Mouse (Mus musculus): ENCODE measurements around the gene Ptger4. TPM values are rescaled to one million over a fixed set of nuclear protein-coding genes. Genes with fewer than 3 reads are reported as not detected.
A peak's percentile ranks its signal among the peaks of the same experiment; 100 is the strongest.

Gene Ptger4
- polyA plus RNA-seq, 1 experiment from 2014 or later, result 2.1 TPM

- H3K4me1 ChIP-seq, result peaks cover 10% of the 10 kb centered on the region; the same call in 1 of the 2 replicates
- H3K4me3 ChIP-seq, result no peak overlapping the region
- 83% methylated on average over 1 of the region's 1 CpGs for WGBS
- no peak for ATAC-seq (ENCODE audit: borderline replicate concordance, extremely low read depth, low FRiP score, low TSS enrichment)
- H3K9ac ChIP-seq, result no peak overlapping the region
- no peak overlapping the region for H3K27ac ChIP-seq
- H3K36me3 ChIP-seq, result peaks cover 14% of the 10 kb centered on the region
- H3K27me3 ChIP-seq, result no peaks in the 10 kb centered on the region
- no peak overlapping the region for H3K4me2 ChIP-seq
- no peaks in the 10 kb centered on the region for H3K9me3 ChIP-seq
Measured at GRCm38 (mm10) chr15:5188029-5188428, 56.0 kb downstream of the Ptger4 start.

GRCm38 (mm10) chr15:5187116-5187515, 56.9 kb downstream of the Ptger4 start:
- H3K27me3 ChIP-seq, result no peaks in the 10 kb centered on the region
- no peak overlapping the region for H3K9ac ChIP-seq
- peaks cover 10% of the 10 kb centered on the region; the same call in 1 of the 2 replicates for H3K4me1 ChIP-seq
- 43% methylated on average over 4 of the region's 4 CpGs for whole genome bisulfite sequencing
- no peak for ATAC-seq (ENCODE audit: borderline replicate concordance, extremely low read depth, low FRiP score, low TSS enrichment)
- no peak overlapping the region for H3K27ac ChIP-seq
- H3K36me3 ChIP-seq, result peaks cover 14% of the 10 kb centered on the region
- H3K4me3 ChIP-seq, result no peak overlapping the region
- no peaks in the 10 kb centered on the region for H3K9me3 ChIP-seq
- no peak overlapping the region for H3K4me2 ChIP-seq

- ATAC-seq (ENCODE audit: borderline replicate concordance, extremely low read depth, low FRiP score, low TSS enrichment), result no peak
- WGBS, result 33% methylated on average over 10 of the region's 10 CpGs
- H3K4me3 ChIP-seq, result peak overlapping the region; percentile 97
- H3K9me3 ChIP-seq, result no peaks in the 10 kb centered on the region
- peak overlapping the region; percentile 91 for H3K9ac ChIP-seq
- H3K36me3 ChIP-seq, result peaks cover 9% of the 10 kb centered on the region
- H3K27ac ChIP-seq, result 0 out of 2 replicates have a peak overlapping the region, but pooled peaks have one; percentile 92
- no peaks in the 10 kb centered on the region for H3K27me3 ChIP-seq
- peaks cover 10% of the 10 kb centered on the region; the same call in 1 of the 2 replicates for H3K4me1 ChIP-seq
- H3K4me2 ChIP-seq, result peak overlapping the region; percentile 68
Measured at GRCm38 (mm10) chr15:5186293-5186675, 57.7 kb downstream of the Ptger4 start.

GRCm38 (mm10) chr15:5185366-5186292, 58.4 kb downstream of the Ptger4 start, which contains the start of gene Ttc33:
TSS of gene Ttc33 (plus strand) at chr15:5185525.
- Histone ChIP-seq H3K4me3 (peak within 1 kb of the TSS; percentile 97), H3K4me2 (peak within 1 kb of the TSS; percentile 68), H3K9me3 (no peaks in the 10 kb centered on the region), H3K27me3 (no peaks in the 10 kb centered on the region), H3K36me3 (peaks cover 6% of the 10 kb centered on the region), H3K9ac (peak within 1 kb of the TSS; percentile 91), H3K27ac (peak within 1 kb of the TSS; percentile 92), H3K4me1 (peaks cover 10% of the 10 kb centered on the region; the same call in 1 of the 2 replicates)
- peak; percentile 90 for ATAC-seq (ENCODE audit: borderline replicate concordance, extremely low read depth, low FRiP score, low TSS enrichment)
- WGBS, result under 1% methylated on average over 54 of the region's 55 CpGs

- peak overlapping the region; percentile 92 for H3K27ac ChIP-seq
- 45% methylated on average over 10 of the region's 11 CpGs for WGBS
- ATAC-seq (ENCODE audit: borderline replicate concordance, extremely low read depth, low FRiP score, low TSS enrichment), result peak; percentile 37; the same call in 1 of the 2 replicates
Measured at GRCm38 (mm10) chr15:5184668-5185330, 59.2 kb downstream of the Ptger4 start.

GRCm38 (mm10) chr15:5173217-5173820, 70.7 kb downstream of the Ptger4 start:
- WGBS, result 90% methylated on average over 12 of the region's 12 CpGs
- ATAC-seq (ENCODE audit: borderline replicate concordance, extremely low read depth, low FRiP score, low TSS enrichment), result no peak
- H3K36me3 ChIP-seq, result peaks cover 62% of the 10 kb centered on the region

More at GRCm38 (mm10) chr15:5184668-5185330, 59.2 kb downstream of the Ptger4 start:
- Histone ChIP-seq H3K9me3 (no peaks in the 10 kb centered on the region), H3K4me1 (peaks cover 10% of the 10 kb centered on the region; the same call in 1 of the 2 replicates), H3K4me3 (peak overlapping the region; percentile 97), H3K27me3 (no peaks in the 10 kb centered on the region), H3K36me3 (0 out of 2 replicates have a peak, but pooled peaks cover 1% of the 10 kb centered on the region), H3K9ac (peak overlapping the region; percentile 91), H3K4me2 (peak overlapping the region; percentile 68)

GRCm38 (mm10) chr15:5165121-5165773, 78.7 kb downstream of the Ptger4 start:
- ATAC-seq (ENCODE audit: borderline replicate concordance, extremely low read depth, low FRiP score, low TSS enrichment), result no peak
- 84% methylated on average over 12 of the region's 12 CpGs for WGBS
- H3K27me3 ChIP-seq, result no peaks in the 10 kb centered on the region
- no peak overlapping the region for H3K4me2 ChIP-seq
- no peaks in the 10 kb centered on the region for H3K9me3 ChIP-seq
- no peak overlapping the region for H3K27ac ChIP-seq
- peaks cover 55% of the 10 kb centered on the region for H3K36me3 ChIP-seq
- no peak overlapping the region for H3K9ac ChIP-seq
- H3K4me3 ChIP-seq, result no peak overlapping the region
- no peaks in the 10 kb centered on the region for H3K4me1 ChIP-seq

More at GRCm38 (mm10) chr15:5173217-5173820, 70.7 kb downstream of the Ptger4 start:
- H3K27ac ChIP-seq, result no peak overlapping the region
- H3K4me1 ChIP-seq, result no peaks in the 10 kb centered on the region
- H3K9me3 ChIP-seq, result no peaks in the 10 kb centered on the region
- no peak overlapping the region for H3K4me3 ChIP-seq
- no peak overlapping the region for H3K9ac ChIP-seq
- H3K4me2 ChIP-seq, result no peak overlapping the region
- no peaks in the 10 kb centered on the region for H3K27me3 ChIP-seq

GRCm38 (mm10) chr15:5158827-5159226, 85.2 kb downstream of the Ptger4 start:
- Histone ChIP-seq H3K9me3 (no peaks in the 10 kb centered on the region), H3K36me3 (peaks cover 15% of the 10 kb centered on the region; the same call in 1 of the 2 replicates), H3K27ac (no peak overlapping the region), H3K27me3 (no peaks in the 10 kb centered on the region), H3K9ac (no peak overlapping the region), H3K4me3 (no peak overlapping the region), H3K4me1 (peaks cover 12% of the 10 kb centered on the region; the same call in 1 of the 2 replicates), H3K4me2 (no peak overlapping the region)
- no peak for ATAC-seq (ENCODE audit: borderline replicate concordance, extremely low read depth, low FRiP score, low TSS enrichment)
- 51% methylated on average over 6 of the region's 6 CpGs for WGBS

GRCm38 (mm10) chr15:5157386-5157785, 86.6 kb downstream of the Ptger4 start:
- Histone ChIP-seq H3K4me1 (peaks cover 12% of the 10 kb centered on the region; the same call in 1 of the 2 replicates), H3K27ac (no peak overlapping the region), H3K36me3 (0 out of 2 replicates have a peak, but pooled peaks cover 6% of the 10 kb centered on the region), H3K4me3 (no peak overlapping the region), H3K4me2 (no peak overlapping the region), H3K27me3 (no peaks in the 10 kb centered on the region), H3K9ac (no peak overlapping the region), H3K9me3 (no peaks in the 10 kb centered on the region)
- no peak for ATAC-seq (ENCODE audit: borderline replicate concordance, extremely low read depth, low FRiP score, low TSS enrichment)
- 68% methylated on average over 1 of the region's 1 CpGs for WGBS
